Mouse (Mus musculus): Measurements from ENCODE around the gene Kcnmb2.

Kcnmb2 gene

DNA sequence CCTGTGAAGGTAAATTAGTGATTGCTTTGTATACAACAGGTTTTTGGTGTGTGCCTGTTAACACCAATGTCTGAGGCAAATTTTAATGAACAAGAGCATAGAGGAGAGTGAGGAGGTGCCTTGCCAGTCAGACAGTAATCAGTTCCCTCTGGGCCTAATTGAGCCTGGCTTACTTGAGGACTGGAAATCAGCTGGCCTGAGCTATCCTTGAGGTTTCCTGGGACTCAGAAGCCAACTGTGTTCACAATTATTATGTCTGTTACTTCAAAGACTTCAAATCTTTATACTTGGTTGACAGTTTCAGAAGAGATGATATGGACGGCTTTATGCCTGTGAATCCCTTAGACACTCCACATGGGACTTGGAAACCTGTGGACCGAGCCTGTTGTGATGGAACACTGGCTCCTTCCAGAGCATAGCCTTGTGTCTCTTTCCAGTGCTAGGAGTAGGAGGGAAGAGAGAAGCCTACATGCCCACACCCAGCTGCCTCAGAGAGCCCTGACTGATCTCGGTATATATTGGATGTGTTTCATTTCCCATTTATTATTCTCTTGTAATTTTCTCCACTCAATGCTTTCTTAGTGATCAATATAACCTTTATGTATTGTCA lies 230.2 kb downstream of the Kcnmb2 start:
- DNase-seq (ENCODE audit: low spot score in 2 of 2): no peak

DNA sequence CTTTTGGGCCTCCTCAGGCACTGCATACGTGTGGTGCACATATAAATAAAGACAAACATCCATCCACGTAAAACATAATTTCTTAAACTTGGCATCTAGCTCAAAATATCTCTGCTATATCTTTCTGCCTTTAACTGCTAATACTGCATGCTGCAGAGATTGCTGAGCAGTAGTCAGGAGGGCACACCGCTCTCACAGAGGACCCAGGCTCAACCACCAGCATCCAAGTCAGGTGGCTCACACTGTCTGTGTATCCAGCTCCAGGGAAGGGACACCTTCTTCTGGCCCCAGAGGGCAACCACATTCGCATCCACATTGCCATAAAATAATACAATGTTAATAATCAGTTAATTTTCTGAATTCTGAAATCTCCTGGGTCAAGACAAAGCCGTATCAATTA lies 241.9 kb downstream of the Kcnmb2 start:
- DNase-seq (ENCODE audit: low spot score in 2 of 2): no peak

- DNase-seq (ENCODE audit: low spot score in 2 of 2): no peak
Measured at GRCm38 (mm10) chr3:32144655-32145054, 242.3 kb downstream of the Kcnmb2 start.

GRCm38 (mm10) chr3:32147739-32148138 lies 245.4 kb downstream of the Kcnmb2 start:
- no peak for DNase-seq (ENCODE audit: low spot score in 2 of 2)

GRCm38 (mm10) chr3:32149851-32150570 lies 247.7 kb downstream of the Kcnmb2 start:
- peak in 1 of 2 experiments; percentile 4 for DNase-seq (ENCODE audit: low spot score in 2 of 2)

DNA sequence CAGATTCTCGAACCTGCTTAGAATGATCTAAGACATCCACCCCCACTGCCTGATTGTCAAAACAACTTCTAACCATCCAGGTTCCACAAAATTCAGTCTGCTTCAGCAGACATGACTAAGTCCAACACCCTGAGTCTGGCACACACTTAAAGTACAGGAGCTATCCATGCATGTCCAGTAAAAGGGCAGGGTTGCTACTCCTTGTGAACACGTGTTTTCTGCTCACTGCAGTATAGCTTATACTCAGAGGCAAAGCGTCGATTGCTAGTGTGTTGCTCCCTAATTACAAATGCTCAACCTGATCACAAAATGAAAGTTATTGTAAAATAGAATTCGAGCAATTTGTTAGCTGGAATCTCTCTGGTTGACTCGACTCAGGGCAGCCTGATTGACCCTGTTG lies 278.2 kb downstream of the Kcnmb2 start:
- no peak for DNase-seq (ENCODE audit: low spot score in 2 of 2)

DNA sequence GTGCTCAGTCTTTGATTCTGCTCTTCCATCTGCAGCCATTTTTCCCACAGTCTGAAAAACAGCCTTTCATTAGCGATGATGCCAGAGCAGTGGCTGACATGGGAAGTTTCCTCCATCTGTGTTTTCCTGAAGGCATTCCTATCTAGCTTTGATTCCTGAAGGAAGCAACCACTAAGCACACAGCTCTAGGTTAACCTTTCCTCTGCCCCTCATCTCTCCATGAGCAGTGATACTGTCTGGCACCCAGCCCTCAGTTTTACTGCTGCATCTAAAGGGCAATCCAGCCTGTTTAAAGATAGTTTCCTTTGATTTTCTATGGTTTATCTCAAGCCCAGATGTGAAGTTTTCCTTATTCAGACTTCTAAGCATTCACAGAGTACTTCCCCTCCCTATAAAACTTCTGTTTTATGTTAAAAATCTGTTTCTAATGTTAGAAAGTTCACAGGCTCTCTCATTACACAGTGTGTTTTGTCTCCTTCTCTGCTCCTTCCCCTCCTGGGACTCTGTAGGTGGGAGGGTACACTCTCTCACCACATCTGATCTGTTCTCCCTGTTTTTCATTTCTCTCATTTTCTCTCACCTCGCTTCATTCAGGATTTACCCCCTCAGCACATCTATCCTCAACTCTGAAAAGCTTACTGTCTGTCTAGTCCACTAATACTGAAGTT lies 283.7 kb downstream of the Kcnmb2 start:
- DNase-seq (ENCODE audit: low spot score in 2 of 2): no peak

DNA sequence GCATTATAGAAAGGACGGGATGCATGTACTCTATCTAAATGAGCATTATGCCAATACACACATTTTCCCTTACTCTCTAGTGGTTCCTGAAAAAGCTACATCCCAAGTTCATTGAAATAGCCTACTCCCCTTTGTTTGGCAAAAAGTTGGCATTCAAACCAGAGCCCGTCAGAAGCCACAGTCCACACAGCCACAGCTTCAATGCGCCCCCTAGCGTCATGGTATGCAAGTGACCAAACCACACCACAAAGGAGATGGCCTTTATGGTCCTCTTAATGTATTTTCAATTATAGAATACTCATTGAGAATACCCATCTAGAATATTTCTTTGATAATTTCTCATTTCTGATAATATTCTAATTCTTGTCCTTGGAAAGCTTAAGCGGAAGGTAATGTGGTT lies 286.2 kb downstream of the Kcnmb2 start:
- DNase-seq (ENCODE audit: low spot score in 2 of 2): peak in 1 of 2 experiments; percentile 41

DNA sequence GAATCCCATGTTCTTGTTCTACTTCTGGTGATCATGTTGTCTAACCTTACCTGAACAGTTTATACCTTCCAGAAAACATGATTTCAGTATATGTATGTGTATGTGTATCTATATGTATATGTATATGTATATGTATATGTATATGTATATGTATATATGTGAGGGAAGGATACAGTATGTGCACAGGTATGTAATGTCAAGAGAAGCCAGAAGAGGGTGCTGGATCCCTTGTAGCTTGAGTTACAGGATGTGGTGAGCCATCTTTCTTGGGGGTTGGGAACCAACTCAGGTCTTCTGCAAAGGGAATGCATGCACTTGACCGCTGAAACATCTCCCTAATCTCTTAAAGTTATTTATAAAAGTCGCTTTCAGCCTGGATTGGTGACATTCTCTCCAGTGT lies 286.6 kb downstream of the Kcnmb2 start:
- no peak for DNase-seq (ENCODE audit: low spot score in 2 of 2)

DNA sequence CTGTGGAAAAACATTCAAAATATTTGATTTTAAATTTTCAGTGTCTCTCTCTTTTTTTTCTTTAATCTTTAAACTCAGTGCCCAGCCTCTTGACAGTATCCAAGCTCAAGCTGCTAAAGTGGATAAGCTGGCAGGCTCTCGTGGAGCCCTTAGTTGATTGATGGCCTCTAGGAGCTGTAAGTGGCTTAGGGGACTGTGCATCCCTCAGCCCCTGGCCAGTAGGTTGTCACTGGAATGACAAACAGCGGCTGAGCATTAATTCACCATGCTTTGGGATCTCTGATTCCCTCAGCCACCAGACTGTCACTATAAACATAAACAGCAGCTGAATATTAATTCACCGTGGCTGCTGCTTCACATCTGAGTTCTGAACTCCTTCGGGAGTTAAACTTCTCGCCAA lies 287.6 kb downstream of the Kcnmb2 start:
- DNase-seq (ENCODE audit: low spot score in 2 of 2): no peak

DNA sequence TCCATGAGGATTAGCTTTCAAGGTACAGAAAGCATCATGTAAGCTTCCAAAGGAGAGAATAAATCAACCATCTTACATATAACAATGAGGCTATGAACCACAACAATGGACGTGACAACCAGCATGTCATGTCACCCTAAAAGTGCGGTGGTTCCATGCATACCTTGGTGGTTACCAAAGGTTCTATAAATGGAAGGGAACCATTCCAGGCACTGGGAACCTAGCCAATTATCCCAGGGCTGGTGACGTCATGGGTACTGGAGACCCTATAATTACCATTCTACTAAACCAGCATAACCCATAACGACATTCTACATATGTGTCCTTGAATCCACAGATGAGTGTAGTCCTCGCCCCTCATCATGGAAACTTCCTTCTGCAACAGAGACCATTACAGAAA lies 291.7 kb downstream of the Kcnmb2 start:
- DNase-seq (ENCODE audit: low spot score in 2 of 2): no peak

- DNase-seq (ENCODE audit: low spot score in 2 of 2): no peak
Measured at GRCm38 (mm10) chr3:32226755-32227154, 324.4 kb downstream of the Kcnmb2 start.

DNA sequence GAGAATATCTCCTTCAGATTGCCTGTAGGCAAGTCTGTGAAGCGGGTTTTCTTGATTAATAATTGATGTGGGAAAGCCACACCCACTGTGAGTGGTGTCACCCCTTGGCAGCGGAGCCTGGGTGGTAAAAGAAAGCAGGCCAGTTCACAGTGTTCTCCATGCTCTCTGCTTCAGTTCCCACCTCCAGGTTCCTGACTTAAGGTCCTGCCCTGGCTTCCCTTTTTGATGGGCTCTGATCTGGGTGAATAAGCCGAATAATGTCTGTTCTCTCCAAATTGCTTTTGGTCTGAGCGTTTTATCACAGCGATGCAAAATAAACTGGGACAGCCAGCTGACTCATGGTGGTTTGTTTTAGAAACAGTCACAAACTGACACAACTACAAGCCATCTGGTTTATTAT lies 334.5 kb downstream of the Kcnmb2 start:
- peak in 1 of 2 experiments; percentile 6 for DNase-seq (ENCODE audit: low spot score in 2 of 2)

All from left cerebral cortex, adult 9 months (tissue).